Mouse (Mus musculus) CH12.LX (cell line): ENCODE measurements around the gene Btbd6. TPM values are rescaled to one million over a fixed set of nuclear protein-coding genes. Genes with fewer than 3 reads are reported as not detected.

ENCODE experiments used
- DNase-seq: peaks from one replicate; pipeline ENCODE4 v3.0.0-alpha.2; 2013; ENCODE audit errors: extremely low read depth
- H3K27ac ChIP-seq: 2 replicates; pipeline ENCODE4 v1.5.1; 2012; ENCODE audit warnings: low read depth, mild to moderate bottlenecking, control low read depth, moderate library complexity; ENCODE audit not compliant: insufficient read depth
- H3K27me3 ChIP-seq: replicated peaks from 2 replicates; pipeline ENCODE3; 2012; ENCODE audit warnings: inconsistent platforms
- H3K36me3 ChIP-seq, 2 experiments: replicated peaks in 1 of 2; 2 replicates each; pipeline versions ENCODE3 to v1.6.1; 2012; ENCODE audit warnings: inconsistent platforms in 1 of 2, low read length in 1 of 2, mild to moderate bottlenecking in 1 of 2, mixed read lengths in 1 of 2, moderate library complexity in 1 of 2; ENCODE audit not compliant: control insufficient read depth in 1 of 2, insufficient read depth in 1 of 2
- H3K4me1 ChIP-seq, 2 experiments: 2 replicates each; pipeline ENCODE4 v1.6.1; 2012; ENCODE audit warnings: inconsistent platforms in 1 of 2, moderate library complexity in 1 of 2; ENCODE audit not compliant: insufficient read depth in 2 of 2, control insufficient read depth in 1 of 2
- H3K4me2 ChIP-seq: 2 replicates; pipeline ENCODE4 v1.6.1; 2012; ENCODE audit warnings: low read depth, mild to moderate bottlenecking, control low read depth; ENCODE audit not compliant: poor library complexity, insufficient read depth, severe bottlenecking
- H3K4me3 ChIP-seq, 3 experiments: fragments of 150-350 bp in 1 of 3; sonication (generic) in 1 of 3; replicated peaks in 1 of 3; 2 replicates each; pipeline versions ENCODE3 to v1.5.1; 2011 to 2012; ENCODE audit warnings: low read depth in 2 of 3, low read length in 2 of 3, mild to moderate bottlenecking in 2 of 3, moderate library complexity in 2 of 3, control low read depth in 1 of 3, improper control_type of control experiment in 1 of 3, inconsistent platforms in 1 of 3, mixed read lengths in 1 of 3; ENCODE audit not compliant: poor library complexity in 1 of 3
- H3K79me2 ChIP-seq: replicated peaks from 2 replicates; pipeline ENCODE4 v1.6.1; 2012; ENCODE audit warnings: mild to moderate bottlenecking, moderate library complexity; ENCODE audit not compliant: control insufficient read depth, poor library complexity, insufficient read depth, severe bottlenecking; ENCODE audit errors: extremely low read depth
- H3K9ac ChIP-seq: 2 replicates; pipeline ENCODE4 v1.6.1; 2012; ENCODE audit warnings: low read depth, mild to moderate bottlenecking, control low read depth, moderate library complexity; ENCODE audit not compliant: insufficient read depth
- H3K9me3 ChIP-seq: replicated peaks from 2 replicates; pipeline ENCODE3; 2012; ENCODE audit warnings: low read length, inconsistent platforms, mixed read lengths
- CHD1 ChIP-seq: IDR thresholded peaks from 2 replicates; pipeline ENCODE4 v1.6.1; 2012; ENCODE audit warnings: low read depth, low read length, improper control_type of control experiment, inconsistent platforms
- CHD2 ChIP-seq: IDR thresholded peaks from 2 replicates; pipeline ENCODE4 v1.6.1; 2011; ENCODE audit warnings: low read length, improper control_type of control experiment
- ELF1 ChIP-seq: IDR thresholded peaks from 2 replicates; pipeline ENCODE4 v1.6.1; 2014; ENCODE audit warnings: low read depth, mild to moderate bottlenecking, inconsistent platforms, low read length, improper control_type of control experiment
- EP300 ChIP-seq: IDR thresholded peaks from 2 replicates; pipeline ENCODE4 v1.6.1; 2011; ENCODE audit warnings: low read length, improper control_type of control experiment
- IRF4 ChIP-seq: IDR thresholded peaks from 2 replicates; pipeline ENCODE4 v1.6.1; 2014; ENCODE audit warnings: low read depth, mild to moderate bottlenecking, inconsistent platforms, low read length, improper control_type of control experiment
- MEF2A ChIP-seq: IDR thresholded peaks from 2 replicates; pipeline ENCODE4 v1.6.1; 2014; ENCODE audit warnings: low read depth, mild to moderate bottlenecking, inconsistent platforms, low read length, improper control_type of control experiment, borderline replicate concordance
- RCOR1 ChIP-seq: conservative IDR thresholded peaks from 2 replicates; pipeline ENCODE4 v1.6.1; 2012; ENCODE audit warnings: low read depth, mild to moderate bottlenecking, inconsistent platforms, low read length, improper control_type of control experiment
- dilution Hi-C: fragments of 300-500 bp; cut with MboI; formaldehyde crosslinking; loops from 2 replicates; pipeline ENCODE4 v1.14.3; 2020; ENCODE audit warnings: low sequenced_read_pairs; ENCODE audit not compliant: extremely low pct_unique_long_range_greater_than_20kb, extremely low pct_ligation_motif_present
- in situ Hi-C: fragments of 300-500 bp; cut with MboI; formaldehyde crosslinking; loops from 3 replicates; pipeline ENCODE4 v1.14.3; 2019; ENCODE audit warnings: low sequenced_read_pairs, low pct_ligation_motif_present, low pct_unique_long_range_greater_than_20kb, mixed read lengths
- polyA plus RNA-seq: library from polyadenylated mRNA; unstranded; fragments of >175 nt; gene quantifications from 2 replicates; pipeline ENCODE4 v1.2.1, GENCODE M21; 2012; ENCODE audit warnings: low read depth; ENCODE audit not compliant: insufficient read length
- total RNA-seq, 2 experiments: library from RNA; depleted of rRNA; stranded (reverse); fragments of 300-350 nt in 1 of 2; fragments of >200 nt in 1 of 2; gene quantifications; 2 replicates each; pipeline ENCODE4 v1.2.3; 2012 to 2014

Gene Btbd6
- total and polyA plus RNA-seq, 3 experiments, result 5.6 to 11.9 (median 9.9) TPM

DNA sequence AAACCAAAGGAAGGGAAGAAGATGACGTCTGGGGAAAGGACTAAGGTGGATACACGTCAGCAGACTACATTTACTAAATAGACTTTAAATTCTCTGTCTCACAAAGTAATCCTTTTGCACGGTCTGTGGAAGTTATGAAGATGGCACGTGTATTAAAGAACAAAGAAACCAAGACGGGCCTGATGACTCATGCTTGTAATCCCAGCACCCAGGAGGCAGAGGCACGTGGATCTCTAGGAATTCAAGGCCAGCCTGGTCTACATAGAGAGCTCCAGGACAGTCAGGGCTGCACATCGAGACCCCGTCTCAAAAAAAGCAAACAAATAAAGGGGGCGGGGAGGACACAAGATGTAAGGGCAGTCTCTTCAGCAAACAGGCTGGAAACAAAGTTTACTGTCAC lies 1.5 kb upstream of the Btbd6 start:
- Histone ChIP-seq H3K36me3 (peaks cover 56 to 77% of the 10 kb centered on the region in 2 experiments), H3K79me2 (no peaks in the 10 kb centered on the region), H3K4me1 (peaks cover 0 to 16% of the 10 kb centered on the region in 2 experiments; a peak in 3 of 4 replicates), H3K9ac (no peak overlapping the region), H3K4me2 (no peak overlapping the region)
- in situ Hi-C loops (no loop called here), dilution Hi-C loops (no loop called here)
- DNase-seq, result no peak
- TF ChIP-seq IRF4, result no peak
- no peak for TF ChIP-seq ELF1
- TF ChIP-seq, all 38 proteins: peak for 0
- no peaks in the 10 kb centered on the region for H3K9me3 ChIP-seq
- H3K4me3 ChIP-seq, result no peak overlapping the region
- H3K27me3 ChIP-seq, result no peaks in the 10 kb centered on the region
- no peak overlapping the region for H3K27ac ChIP-seq

DNA sequence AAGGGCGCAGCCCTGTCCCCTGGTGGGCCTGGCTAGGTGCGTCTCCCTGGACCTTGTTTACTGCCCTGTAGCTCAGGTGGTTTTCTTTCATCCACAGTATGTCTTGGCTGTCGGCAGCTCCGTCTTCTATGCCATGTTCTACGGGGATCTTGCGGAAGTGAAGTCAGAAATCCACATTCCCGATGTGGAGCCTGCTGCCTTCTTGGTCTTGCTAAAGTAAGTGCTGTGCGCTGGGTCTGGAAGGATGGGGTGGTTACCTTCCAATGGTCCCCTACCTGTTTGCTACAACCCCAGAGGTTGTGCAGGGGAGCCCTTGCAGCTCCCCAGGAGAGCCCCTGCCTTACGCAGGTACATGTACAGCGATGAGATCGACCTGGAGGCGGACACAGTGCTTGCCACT lies 874 bp downstream of the Btbd6 start:
- Histone ChIP-seq H3K4me2 (peak overlapping the region; percentile 45; the same call in 1 of the 2 replicates), H3K36me3 (peaks cover 56 to 83% of the 10 kb centered on the region in 2 experiments), H3K9ac (peak overlapping the region; percentile 80), H3K9me3 (no peaks in the 10 kb centered on the region), H3K79me2 (no peaks in the 10 kb centered on the region), H3K27me3 (no peaks in the 10 kb centered on the region), H3K4me3 (peak overlapping the region; percentile 59 to 78 (median 68)), H3K4me1 (peaks cover 0 to 16% of the 10 kb centered on the region in 2 experiments; a peak in 3 of 4 replicates), H3K27ac (no peak overlapping the region)
- DNase-seq, result no peak
- in situ Hi-C loops, result no loop called here
- dilution Hi-C loops, result no loop called here
- TF ChIP-seq MEF2A, result no peak
- TF ChIP-seq CHD1, result no peak

DNA sequence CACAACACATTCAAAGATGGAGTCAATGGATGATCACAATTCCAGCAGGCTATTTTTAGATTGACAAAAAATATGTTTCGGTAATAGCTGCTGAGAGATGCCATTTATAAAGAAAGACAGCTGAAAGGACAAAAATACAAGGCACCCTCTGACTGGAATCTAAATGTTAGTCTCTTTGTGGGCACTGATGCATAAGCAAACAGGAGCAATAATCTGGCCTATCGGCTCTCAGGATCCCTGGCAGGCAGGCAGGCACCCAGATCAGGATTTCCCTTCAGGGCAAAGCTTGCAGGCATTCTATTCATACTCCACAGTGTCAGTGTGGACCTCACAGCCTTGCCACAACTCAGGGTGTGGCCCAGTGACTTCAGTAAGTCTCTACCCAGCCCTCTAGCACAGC lies 5.7 kb downstream of the Btbd6 start:
- no peaks in the 10 kb centered on the region for H3K79me2 ChIP-seq
- no peak overlapping the region for H3K4me2 ChIP-seq
- no peaks in the 10 kb centered on the region for H3K9me3 ChIP-seq
- H3K4me1 ChIP-seq, result peaks cover 0 to 8% of the 10 kb centered on the region in 2 experiments; a peak in 3 of 4 replicates
- DNase-seq, result no peak
- dilution Hi-C loops (no loop called here), in situ Hi-C loops (no loop called here)
- H3K27ac ChIP-seq, result no peak overlapping the region
- no peak overlapping the region for H3K9ac ChIP-seq
- H3K27me3 ChIP-seq, result no peaks in the 10 kb centered on the region
- TF ChIP-seq CHD2, result no peak
- no peak for TF ChIP-seq RCOR1
- TF ChIP-seq EP300, result no peak
- H3K36me3 ChIP-seq, result peaks cover 67 to 91% of the 10 kb centered on the region in 2 experiments
- H3K4me3 ChIP-seq, result no peak overlapping the region
